Mouse (Mus musculus) spleen, postnatal 0 days (tissue): ENCODE results near the gene Olfr1209. TPM values are rescaled to one million over a fixed set of nuclear protein-coding genes. Genes with fewer than 3 reads are reported as not detected.

ENCODE experiments used
- polyA plus RNA-seq: library from polyadenylated mRNA; unstranded; fragments of >200 nt; fragmentation: Nextera tagmentation; extraction: Ambion mirVana; gene quantifications from 2 replicates; pipeline ENCODE4 v1.2.1, GENCODE M21; 2015

Olfr1209 gene
- polyA plus RNA-seq: not detected in 2 replicates

DNA sequence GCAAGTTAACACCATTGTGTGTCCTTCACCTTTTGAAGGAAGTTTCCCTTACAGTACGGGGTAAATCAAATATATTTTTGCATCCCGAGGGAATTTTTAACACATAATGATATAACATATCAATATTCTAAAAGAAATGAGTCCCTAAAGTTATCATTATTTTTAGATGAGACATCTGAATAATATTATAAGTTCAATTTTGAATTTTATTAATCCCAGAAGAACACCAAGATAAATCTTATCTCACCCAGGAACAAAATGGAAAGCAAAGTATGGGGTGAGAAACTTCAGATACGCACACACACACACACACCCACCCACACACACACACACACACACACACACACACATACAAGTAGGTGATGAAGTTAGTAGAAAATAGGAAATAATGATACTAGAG lies at the start of gene Olfr1209:
Gene Olfr1209, minus strand, starts transcription at position 101 of the 400 bp plus-strand sequence.

DNA sequence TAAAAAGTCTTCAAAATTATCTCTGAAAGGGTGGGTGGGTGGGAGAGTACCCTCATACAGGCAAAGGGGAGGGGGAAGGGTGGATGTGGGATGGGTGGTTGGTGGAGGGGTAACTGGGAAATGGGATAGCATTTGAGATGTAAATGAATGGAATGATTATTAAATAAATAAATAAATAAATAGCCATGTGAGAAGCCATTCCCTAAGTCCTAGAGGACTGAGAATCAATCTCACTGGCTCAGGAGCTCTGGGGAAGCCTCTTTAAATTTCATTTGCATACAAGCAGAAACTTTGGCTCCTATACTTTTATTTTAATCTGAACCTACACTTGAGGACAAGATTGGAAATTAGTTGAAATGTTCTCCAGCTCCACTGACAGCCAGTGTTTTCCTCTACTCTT lies 38.7 kb upstream of the Olfr1209 start, which contains the start of gene Olfr1212:
Gene Olfr1212, plus strand, starts transcription at position 301 of the 400 bp plus-strand sequence.

DNA sequence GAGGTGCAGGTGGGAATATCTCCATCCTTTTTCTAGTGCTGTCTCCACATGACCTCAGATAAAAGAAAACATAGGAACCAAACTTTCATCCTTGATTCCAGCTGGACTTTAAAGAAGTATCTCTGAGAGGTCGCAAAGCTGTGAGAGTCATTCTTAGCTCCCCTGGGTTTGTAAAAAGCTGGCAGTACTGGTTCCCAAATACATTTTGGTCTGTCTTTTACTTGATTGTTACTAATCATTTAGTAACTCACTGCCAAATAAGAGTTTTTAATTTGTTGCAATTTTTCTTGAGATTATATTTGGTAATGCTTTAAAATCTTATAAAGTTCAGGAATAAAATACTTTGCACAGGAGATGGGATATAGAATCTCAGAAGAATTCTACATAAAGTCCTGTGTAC lies 23.1 kb upstream of the Olfr1209 start, which contains the start of gene Olfr1211:
Gene Olfr1211, minus strand, starts transcription at position 101 of the 400 bp plus-strand sequence.

DNA sequence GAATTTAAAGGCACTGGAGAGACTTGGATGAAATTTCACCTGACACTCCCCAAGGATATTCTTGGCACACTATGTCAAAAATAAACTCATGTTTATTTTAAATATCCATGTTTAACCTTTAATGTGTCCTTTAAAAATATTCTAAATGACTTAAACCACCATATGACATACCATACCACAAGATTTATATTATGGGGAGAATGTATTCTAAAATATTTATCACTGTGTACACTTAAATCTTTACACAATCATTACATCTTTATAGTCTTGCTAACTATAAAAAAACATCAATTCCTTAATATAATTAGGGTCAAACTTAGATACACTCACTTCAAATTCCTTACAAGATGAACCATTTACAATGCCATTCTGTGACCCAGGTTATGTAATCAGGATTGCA lies 12.7 kb downstream of the Olfr1209 start, which contains the start of gene Olfr1208:
Gene Olfr1208, minus strand, starts transcription at position 101 of the 400 bp plus-strand sequence.

DNA sequence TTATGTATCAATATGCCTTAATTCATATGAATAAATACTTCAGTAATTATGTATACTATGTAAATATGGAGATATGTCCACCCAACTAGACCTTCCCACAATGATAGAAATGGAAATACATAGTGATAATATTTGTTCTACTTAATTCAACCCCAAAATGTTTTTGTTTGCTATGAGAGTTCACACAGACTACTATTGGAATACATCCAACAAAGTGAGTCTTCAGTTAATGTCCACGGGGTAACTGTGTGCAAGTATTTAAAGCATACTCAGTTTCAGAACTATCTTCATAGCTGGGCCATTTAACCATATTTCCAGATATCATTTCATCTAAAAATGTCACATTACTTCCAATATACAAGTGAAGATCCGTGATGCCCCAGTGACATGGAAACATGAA lies 52.0 kb downstream of the Olfr1209 start, which contains the start of gene Olfr1206:
Gene Olfr1206, plus strand, starts transcription at position 301 of the 400 bp plus-strand sequence.

Other genes with a start within 250 kb of the Olfr1209 start
- not detected in 2 replicates for gene Olfr1193, start 239.5 kb downstream of the Olfr1209 start, polyA plus RNA-seq
- gene Olfr1195, start 226.0 kb downstream of the Olfr1209 start, polyA plus RNA-seq: not detected in 2 replicates
- not detected in 2 replicates for gene Olfr1196, start 210.6 kb downstream of the Olfr1209 start, polyA plus RNA-seq
- not detected in 2 replicates for gene Olfr1197, start 182.8 kb downstream of the Olfr1209 start, polyA plus RNA-seq
- gene Olfr1198, start 163.8 kb downstream of the Olfr1209 start, polyA plus RNA-seq: not detected in 2 replicates
- gene Olfr1199, start 154.7 kb downstream of the Olfr1209 start, polyA plus RNA-seq: not detected in 2 replicates
- gene Olfr1200, start 144.7 kb downstream of the Olfr1209 start, polyA plus RNA-seq: not detected in 2 replicates
- not detected in 2 replicates for gene Olfr1201, start 122.1 kb downstream of the Olfr1209 start, polyA plus RNA-seq
- not detected in 2 replicates for gene Olfr1202, start 100.7 kb downstream of the Olfr1209 start, polyA plus RNA-seq
- not detected in 2 replicates for gene Olfr1205, start 85.4 kb downstream of the Olfr1209 start, polyA plus RNA-seq
- not detected in 2 replicates for gene Olfr1204, start 65.9 kb downstream of the Olfr1209 start, polyA plus RNA-seq
- gene Olfr1206, start 51.9 kb downstream of the Olfr1209 start, polyA plus RNA-seq: not detected in 2 replicates
- gene Olfr1208, start 12.8 kb downstream of the Olfr1209 start, polyA plus RNA-seq: not detected in 2 replicates
- gene Olfr1211, start 23.0 kb upstream of the Olfr1209 start, polyA plus RNA-seq: not detected in 2 replicates
- not detected in 2 replicates for gene Olfr1212, start 38.8 kb upstream of the Olfr1209 start, polyA plus RNA-seq
- gene Gm13762, start 65.1 kb upstream of the Olfr1209 start, polyA plus RNA-seq: not detected in 2 replicates
- gene Olfr1214, start 77.5 kb upstream of the Olfr1209 start, polyA plus RNA-seq: not detected in 2 replicates
- not detected in 2 replicates for gene Olfr1215, start 91.8 kb upstream of the Olfr1209 start, polyA plus RNA-seq
- gene Olfr1216, start 103.2 kb upstream of the Olfr1209 start, polyA plus RNA-seq: not detected in 2 replicates
- not detected in 2 replicates for gene Olfr1217, start 116.9 kb upstream of the Olfr1209 start, polyA plus RNA-seq
- not detected in 2 replicates for gene Olfr1218, start 146.0 kb upstream of the Olfr1209 start, polyA plus RNA-seq
- gene Olfr1219, start 168.4 kb upstream of the Olfr1209 start, polyA plus RNA-seq: not detected in 2 replicates
- not detected in 2 replicates for gene Olfr1220, start 191.7 kb upstream of the Olfr1209 start, polyA plus RNA-seq
- not detected in 2 replicates for gene Olfr1221, start 202.1 kb upstream of the Olfr1209 start, polyA plus RNA-seq
- not detected in 2 replicates for gene Olfr1222, start 217.9 kb upstream of the Olfr1209 start, polyA plus RNA-seq
- gene Olfr1223, start 236.4 kb upstream of the Olfr1209 start, polyA plus RNA-seq: not detected in 2 replicates
- gene Olfr1224-ps1, start 248.9 kb upstream of the Olfr1209 start, polyA plus RNA-seq: not detected in 2 replicates